Mouse (Mus musculus) testis, adult 10 weeks (tissue): ENCODE data around the gene Hapln2. TPM values are rescaled to one million over a fixed set of nuclear protein-coding genes. Genes with fewer than 3 reads are reported as not detected.

ENCODE experiments used
- polyA plus RNA-seq: library from polyadenylated mRNA; stranded (reverse); fragments of 350-450 nt; fragmentation: Illumina TruSeq; extraction: RNeasy Lipid Tissue Mini Kit (QIAGEN cat#74804); gene quantifications from one replicate; pipeline ENCODE4 v1.2.3, GENCODE M21; 2014; ENCODE audit warnings: low read depth, low replicate concordance

Hapln2 gene
- 1.8 TPM for polyA plus RNA-seq

DNA sequence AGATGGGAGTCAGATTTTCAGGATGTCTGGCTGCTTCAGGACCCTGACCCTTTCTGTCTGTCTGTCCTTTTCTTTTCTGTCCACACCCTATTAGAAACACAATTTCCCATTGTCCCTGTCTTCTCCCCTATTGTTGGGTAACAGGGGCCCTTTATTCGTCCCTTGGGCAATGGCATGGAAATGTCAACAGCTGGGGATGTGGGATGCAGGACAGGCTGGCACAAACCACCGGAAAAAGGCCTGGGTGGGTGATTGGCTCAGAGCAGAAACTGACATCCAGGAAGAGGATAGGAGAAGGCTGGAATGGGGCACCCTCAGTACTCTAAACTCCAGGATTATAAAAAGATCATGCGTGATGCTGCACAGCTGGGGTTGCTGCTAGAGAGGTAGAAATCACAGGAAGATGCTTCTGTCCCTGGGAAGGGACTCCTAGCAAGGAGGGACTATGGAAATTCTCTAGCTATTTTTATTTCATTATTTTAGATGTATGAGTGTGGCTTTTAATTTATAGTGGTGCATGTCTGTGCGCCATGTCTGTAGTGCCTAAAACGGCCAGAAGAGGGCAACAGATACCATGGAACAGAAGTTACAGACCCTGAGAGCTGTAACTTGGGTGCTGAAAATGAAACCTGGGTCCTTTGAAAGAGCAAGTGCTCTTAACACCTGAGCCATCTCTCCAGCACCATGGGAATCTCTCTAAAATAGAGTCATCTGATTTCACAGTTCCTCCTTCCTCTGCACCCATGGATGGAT is at the start of gene Hapln2:
Gene Hapln2, minus strand, starts transcription at position 150 of the 753 bp plus-strand sequence.

DNA sequence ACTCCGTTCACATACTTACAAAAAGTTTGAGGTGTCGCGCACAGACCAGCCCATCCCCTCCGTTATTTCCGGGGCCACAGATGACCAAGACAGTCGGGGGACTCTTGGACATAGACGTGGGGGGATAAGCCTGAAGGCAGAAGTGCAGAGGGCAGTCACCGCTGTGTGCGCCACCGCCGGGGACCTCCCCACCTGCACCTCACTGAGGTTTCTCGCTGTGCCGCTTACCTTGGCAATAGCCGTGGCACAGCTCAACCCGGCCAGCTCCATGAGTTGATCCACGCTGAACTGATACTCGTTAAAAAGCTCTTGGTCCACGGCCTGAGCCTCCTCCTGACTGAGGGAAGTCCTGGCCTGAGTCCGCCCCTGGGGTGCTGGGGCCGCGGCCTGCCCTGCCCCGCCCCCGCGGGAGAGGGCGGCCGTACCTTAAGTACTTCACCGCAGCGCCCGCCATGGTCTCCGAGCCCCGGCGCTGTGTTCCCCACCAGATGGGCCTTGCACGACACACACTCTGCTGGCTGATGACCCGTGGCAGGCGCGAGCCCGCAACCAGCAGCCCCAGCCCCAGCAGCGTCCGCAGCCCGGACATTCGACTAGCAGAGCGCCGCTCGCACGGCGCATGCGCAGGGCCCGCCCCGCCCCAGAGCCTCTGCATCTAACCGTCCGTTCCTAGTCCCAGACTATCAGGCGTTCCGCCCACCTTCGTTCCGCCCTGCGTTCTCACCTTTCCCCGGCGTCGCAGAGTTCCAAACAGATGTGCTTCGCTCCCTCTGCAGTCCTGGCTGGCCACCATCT is 30.7 kb upstream of the Hapln2 start, which contains the start of gene Naxe:
Gene Naxe, minus strand, starts transcription at position 594 of the 795 bp plus-strand sequence.

DNA sequence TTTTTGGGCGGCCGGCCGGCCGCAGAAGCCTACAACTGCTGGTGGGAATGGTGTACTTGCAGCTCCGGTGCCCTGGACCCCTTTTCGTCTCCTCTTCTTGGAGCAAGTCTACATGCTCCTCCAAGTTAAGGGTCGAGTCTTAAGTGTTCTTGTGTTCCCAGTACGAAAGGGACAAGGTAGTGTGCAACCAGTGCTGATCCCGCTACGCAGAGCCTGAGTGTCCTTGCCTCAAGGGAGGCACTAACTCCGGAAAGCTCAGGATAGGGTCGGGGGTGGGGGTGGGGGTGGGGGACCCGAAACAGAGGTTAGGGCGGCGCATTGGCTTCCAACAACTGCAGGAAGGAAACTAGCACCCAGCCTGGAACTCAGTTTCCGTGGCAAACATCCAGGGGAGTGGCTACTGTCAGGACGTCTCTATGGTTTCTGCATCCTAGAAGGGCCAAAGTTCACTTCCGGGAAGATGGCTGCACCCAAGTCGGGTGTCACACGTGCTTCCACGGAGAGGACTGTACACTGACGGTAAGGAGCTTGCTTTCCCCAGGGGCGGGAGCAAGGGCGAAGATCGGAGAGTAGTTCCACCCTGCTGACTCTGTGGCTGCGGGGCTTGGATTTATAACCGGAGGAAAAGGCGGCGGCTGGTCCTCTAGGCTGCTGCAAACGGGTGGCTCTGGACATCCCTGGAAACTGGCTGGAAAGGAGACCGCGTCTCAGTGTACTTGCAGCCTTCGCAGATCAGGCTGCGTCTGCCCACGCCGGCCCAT is 15.5 kb upstream of the Hapln2 start, which contains the start of gene Gpatch4:
Gene Gpatch4, plus strand, starts transcription at position 448 of the 761 bp plus-strand sequence.

DNA sequence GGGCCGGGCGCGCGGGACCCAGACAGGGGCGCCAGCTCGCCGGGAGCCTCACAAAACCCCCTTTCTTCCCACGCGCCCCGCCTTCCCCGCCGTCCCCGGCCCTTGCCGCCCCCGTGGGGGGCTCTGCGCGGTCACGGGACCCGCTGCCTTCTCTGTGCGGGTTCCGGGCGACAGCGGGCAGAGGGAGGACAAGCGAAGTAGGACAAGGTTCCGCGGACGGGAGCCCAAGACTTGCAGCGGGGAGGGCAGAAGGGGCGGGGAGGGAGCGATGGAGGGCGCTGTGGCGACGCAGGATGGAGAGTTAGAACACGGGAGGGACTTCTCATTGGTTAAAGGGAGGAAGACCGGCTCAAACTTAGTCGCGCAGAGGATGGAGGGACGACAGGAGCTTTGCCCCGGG is 27.2 kb downstream of the Hapln2 start, which contains the start of gene Bcan:
Gene Bcan, minus strand, starts transcription at position 50 of the 400 bp plus-strand sequence.

Other genes starting within 250 kb of the Hapln2 start
- gene Ntrk1, start 232.4 kb downstream of the Hapln2 start, polyA plus RNA-seq, result not detected
- gene Insrr, start 230.6 kb downstream of the Hapln2 start, polyA plus RNA-seq, result not detected
- gene Pear1, start 203.3 kb downstream of the Hapln2 start, polyA plus RNA-seq, result 0.14 TPM
- gene Sh2d2a, start 180.8 kb downstream of the Hapln2 start, polyA plus RNA-seq, result not detected
- 3.6 TPM for gene Prcc, start 142.0 kb downstream of the Hapln2 start, polyA plus RNA-seq
- 195 TPM for gene Hdgf, start 121.3 kb downstream of the Hapln2 start, polyA plus RNA-seq
- 95.8 TPM for gene Mrpl24, start 108.1 kb downstream of the Hapln2 start, polyA plus RNA-seq
- gene Isg20l2, start 97.3 kb downstream of the Hapln2 start, polyA plus RNA-seq, result 96.7 TPM
- 5.3 TPM for gene Rrnad1, start 96.9 kb downstream of the Hapln2 start, polyA plus RNA-seq
- not detected for gene Crabp2, start 78.9 kb downstream of the Hapln2 start, polyA plus RNA-seq
- gene Nes, start 56.5 kb downstream of the Hapln2 start, polyA plus RNA-seq, result 0.73 TPM
- not detected for gene Bcan, start 27.4 kb downstream of the Hapln2 start, polyA plus RNA-seq
- gene Gpatch4, start 15.5 kb upstream of the Hapln2 start, polyA plus RNA-seq, result 5.1 TPM
- 17.5 TPM for gene Naxe, start 30.9 kb upstream of the Hapln2 start, polyA plus RNA-seq
- gene Ttc24, start 50.7 kb upstream of the Hapln2 start, polyA plus RNA-seq, result 9.3 TPM
- gene Iqgap3, start 54.4 kb upstream of the Hapln2 start, polyA plus RNA-seq, result 0.36 TPM
- 2.4 TPM for gene Mef2d, start 114.8 kb upstream of the Hapln2 start, polyA plus RNA-seq
- gene Rhbg, start 227.1 kb upstream of the Hapln2 start, polyA plus RNA-seq, result not detected